Mouse (Mus musculus): ENCODE results near the gene Zfp414.
A peak's percentile ranks its signal among the peaks of the same experiment; 100 is the strongest.
"Not testable (repeated sequence)": the region's sequence is repeated elsewhere in the genome, so short reads cannot be mapped to it uniquely, and the experiment has no call there.

The Zfp414 gene

DNA sequence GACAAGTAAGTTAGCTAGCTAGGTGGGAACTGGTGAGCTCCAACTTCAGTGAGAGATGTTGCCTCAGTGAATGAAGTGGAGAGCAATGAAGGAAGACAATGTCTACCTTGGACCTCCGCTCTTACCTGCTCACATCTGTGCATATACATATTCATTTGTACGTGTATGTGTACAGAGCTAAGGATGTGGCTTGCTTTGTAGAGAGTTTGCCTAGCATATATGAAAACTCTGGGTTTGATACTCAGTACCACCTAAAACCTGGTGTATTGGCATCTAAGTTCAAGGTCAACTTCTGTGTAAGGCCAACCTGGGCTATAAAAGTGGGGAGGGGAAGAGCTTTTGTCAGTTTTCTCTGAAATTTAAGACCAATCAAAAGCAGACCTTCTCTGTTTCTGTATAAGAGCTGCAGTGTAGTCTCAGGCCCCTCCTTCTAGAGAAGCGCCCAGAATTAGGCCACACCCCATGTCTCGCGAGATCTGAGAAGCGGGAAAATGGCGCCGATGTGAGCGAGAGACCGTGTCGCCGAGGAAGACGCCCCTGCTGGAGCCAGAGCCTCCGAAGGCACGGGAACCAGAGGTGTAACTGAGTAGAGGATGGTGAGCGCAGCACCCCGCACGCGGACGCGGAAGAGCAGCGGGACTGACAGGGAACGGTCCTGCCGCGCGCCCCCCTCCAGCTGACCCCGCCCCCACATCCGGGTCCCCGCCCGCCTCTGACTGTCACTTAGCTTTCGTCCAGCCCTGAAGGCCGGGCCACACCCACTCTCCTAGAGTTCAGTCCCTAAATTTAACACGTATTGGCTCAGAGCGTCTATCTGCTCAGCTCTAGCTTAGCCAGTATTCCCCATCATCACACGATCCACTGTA, at the start of gene Zfp414:
Zfp414 (plus strand) TSS at position 470 of the 866 bp plus-strand sequence.
- peak; percentile 92 for DNase-seq

DNA sequence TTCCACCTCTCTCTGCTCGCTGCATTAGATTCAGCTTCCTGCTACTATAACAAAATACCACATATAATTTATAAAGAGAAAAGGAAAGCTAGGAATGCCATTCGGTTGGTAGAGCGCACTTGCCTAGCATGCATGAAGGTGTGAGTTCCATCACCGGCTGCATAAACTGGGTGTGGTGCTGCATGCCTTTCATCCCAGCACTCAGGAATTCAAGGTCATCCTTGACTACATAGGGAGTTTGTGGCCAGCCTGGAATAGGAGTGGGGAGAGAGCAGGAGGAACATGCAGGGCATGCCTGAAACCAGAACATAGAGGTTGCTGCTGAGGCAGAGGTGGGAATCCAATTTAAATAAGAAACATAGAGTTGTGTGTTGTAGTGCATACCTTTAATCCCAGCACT, 44.8 kb upstream of the Zfp414 start:
- DNase-seq = no peak

DNA sequence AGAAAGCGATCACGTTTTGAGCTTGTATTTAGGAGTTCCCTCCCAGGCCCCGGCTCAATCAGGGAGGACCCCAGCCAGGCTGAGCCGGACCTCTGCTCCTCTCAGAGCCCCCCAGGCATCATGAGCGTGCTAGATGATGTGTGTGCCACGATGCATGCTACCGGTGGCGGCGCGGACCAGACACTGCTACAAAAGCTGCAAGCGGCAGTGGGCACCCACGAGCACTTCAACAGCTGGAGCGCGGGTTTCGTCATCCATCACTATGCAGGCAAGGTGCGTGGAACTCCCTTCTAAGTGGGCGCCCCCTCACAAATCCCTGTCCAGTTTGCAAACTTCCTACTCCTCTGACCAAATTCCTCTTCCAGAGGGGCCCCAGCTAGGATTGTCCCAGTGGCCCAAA, 42.9 kb upstream of the Zfp414 start:
- no peak for DNase-seq

DNA sequence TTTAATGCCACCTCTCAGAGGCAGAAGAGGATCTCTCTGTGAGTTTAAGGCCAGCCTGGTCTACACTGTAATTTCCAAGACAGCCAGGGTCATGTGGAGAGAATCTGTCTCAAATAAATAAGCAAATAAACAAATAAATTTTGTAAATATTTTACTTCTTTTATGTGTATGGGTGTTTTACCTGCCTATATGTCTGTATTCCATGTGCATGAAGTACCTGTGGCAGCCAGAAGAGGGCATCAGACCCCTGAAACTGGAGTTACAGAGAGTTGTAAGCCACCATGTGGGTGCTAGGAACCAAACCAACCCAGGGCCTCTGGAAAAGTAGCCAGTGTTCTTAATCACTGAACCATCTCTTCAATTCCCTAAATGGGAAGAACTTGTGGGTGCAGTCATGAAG, 31.6 kb upstream of the Zfp414 start:
- no peak for DNase-seq

DNA sequence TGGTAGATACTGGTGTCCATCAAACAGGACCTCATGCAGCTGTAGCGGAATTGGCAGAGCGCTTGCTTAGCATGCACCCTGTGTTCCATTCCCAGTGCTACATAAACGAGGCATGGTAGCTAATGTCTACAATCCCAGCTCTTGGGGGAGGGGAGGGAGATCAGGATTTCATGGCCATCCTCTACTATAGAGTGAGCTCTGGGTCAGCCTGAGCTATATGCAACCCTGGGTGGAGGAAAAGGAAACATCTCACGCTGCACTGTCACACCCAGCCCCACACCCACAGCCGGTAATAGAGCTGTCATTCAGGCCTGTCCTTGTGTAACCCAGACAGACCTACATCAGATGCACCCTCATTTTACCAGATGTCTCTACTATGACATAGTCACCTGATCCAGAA, 30.4 kb upstream of the Zfp414 start:
- no peak for DNase-seq

DNA sequence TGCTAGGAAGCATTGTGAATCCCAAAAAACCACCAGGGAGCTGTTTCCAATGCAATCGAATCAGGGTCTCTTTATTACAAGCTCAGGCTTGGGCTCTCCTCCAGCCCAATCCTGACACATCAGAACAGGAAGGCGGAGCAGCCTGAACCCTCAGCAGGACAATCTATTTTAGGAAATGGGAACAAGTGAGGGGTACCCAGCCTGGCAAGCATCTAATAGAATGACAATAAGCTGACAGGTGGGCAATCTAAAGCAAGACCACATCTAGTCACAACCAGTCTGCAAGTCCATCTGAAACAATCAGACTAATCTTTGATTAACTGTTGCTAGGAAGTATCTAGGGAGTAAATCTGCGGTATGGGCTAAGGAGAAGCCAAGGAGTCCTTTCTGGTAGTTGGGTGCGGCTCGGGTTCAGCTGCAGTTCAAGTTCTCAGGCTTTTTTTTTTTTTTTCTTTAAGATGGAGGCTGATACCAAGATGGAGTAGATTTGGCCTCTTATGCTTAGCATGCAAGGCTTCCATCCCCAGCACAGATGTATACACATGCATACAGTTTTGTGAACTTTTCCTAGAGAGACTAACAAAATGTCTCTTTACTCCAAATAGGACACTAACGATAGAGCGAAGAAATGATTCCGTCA, 28.9 kb upstream of the Zfp414 start:
- DNase-seq = no peak

DNA sequence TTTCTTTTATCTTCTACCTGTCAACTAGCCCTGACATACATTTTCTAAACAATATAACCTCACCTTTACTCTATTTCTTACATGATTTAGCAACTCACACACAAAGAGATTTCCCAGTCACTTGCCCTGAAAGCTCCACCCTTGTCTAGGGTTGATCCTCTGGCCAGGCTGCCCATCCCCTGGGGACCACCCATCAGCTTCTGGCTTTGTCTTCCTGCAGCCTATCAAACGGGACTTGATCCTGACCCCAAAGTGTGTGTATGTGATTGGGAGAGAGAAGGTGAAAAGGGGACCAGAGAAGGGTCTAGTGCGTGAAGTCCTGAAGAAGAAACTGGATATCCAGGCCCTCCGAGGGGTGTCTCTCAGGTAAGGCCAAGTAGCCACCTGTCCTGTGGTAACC, 28.1 kb upstream of the Zfp414 start:
- DNase-seq = no peak

DNA sequence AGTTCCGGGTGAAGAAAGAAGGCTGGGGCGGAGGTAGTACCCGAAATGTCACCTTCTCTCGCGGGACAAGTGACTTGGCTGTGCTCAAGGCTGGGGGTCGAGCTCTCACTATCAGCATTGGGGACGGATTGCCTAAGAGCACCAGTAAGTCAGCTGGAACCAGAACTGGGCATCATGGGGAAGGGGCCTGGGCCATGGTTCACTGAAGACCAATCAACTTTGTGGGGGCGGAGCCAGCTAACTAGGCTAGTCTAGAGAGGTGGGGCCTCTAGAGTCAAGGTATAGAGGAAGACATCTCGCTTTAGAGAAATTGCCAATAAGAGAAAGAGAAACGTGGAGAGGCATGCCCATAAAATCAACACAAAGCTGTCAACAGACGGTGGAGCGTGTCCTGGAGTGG, 26.9 kb upstream of the Zfp414 start:
- DNase-seq = no peak

DNA sequence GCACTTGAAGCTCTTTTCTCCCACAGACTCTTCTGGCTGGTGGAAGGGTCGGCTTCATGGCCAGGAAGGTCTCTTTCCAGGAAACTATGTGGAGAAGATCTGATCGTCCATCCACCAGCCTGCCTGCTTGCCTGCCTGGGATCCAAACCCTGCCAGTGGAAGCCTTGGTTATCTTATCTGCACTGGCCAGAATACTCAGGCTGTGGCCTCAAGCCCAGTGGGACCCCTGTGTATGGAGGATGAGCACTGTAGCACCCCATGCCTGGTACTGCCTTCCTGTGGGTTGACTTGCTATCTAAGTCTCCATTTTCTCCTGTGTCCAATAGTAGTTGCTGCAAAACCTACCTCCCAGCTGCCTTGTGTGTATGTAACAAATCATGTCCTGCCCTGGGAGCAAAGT, 21.6 kb upstream of the Zfp414 start:
- DNase-seq = no peak

DNA sequence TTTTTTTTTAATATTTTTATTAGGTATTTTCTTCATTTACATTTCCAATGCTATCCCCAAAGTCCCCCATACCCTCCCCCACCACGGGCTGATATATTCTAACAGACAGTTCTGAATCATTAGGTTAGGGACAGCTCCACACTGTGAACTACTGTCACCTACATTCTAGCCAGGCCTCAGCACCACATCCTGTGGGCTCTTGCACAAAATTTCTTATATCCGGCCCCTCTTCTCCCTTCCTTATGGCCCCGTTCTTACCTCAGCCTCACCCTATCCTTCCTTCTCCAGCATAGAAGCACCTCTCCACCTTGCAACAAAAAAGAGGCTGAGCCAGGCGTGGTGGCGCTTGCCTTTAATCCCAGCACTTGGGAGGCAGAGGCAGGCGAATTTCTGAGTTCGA, 18.3 kb upstream of the Zfp414 start:
- DNase-seq = no peak

DNA sequence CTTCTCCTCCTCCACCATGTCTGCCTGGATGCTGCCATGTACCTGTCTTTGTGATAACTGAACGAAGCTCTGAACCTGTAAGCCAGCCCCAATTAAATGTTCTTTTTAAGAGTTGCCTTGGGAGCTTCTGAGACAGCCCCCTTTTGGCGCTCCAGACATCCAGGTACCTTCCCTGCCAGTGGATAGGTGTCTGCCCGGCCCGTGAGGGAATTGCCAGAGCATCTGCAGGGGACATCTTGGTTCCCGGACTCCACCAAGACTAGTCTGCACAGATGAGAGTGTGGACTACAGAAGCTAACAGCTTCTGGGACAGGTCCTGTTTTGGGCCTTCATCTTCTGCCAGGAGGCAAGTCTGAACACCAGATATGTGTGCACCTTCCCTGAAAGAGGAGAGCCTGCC, 15.2 kb upstream of the Zfp414 start:
- DNase-seq = not testable (repeated sequence)

DNA sequence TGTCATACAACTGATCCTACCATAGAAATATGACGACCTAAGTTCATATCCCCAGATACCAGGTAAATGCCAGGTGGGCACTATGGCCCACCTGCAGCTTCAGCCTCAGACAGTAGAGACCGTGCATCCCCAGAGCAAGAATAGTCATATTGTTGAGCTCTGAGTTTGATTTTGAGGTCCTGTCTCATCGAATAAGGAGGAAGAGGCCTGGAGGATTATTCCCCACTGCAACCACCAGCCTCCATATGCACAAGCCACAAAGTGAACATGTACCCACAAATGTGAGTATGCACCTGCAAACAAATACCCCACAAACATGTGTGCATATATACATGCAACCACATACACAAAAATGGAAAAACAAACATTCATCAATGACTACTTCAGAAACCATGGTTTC, 1.6 kb upstream of the Zfp414 start:
- DNase-seq = no peak

DNA sequence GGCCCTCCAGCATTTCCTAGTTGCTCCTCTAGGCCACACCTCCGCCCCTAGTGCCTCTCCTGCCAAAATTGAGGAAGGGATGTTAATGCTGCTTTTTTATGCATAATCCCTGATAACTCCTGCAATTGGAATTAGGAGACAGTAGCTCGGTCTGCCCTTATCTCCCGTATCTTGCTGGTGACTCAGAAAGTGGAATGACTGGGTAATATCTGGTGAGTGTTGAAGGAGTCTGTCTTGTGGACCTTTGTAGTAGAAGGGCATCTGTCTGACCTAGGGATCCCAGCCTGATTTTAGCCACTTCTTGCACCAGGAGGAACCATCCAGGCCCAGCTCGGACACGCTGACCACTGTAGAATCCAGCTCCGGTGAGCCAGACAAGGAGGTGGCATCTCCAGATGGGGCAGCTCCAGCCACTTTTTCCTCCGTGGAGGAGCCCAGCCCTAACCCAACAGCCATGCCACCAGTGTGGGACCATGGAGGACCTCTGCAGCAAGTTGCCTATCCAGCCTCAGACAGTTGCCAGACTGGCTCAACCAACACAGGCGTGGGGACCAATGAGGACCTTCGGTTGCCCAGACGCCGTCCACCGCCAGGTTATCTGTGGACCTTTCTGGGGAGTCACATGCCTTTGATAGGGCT, 716 bp downstream of the Zfp414 start:
- DNase-seq = peak; percentile 62

DNA sequence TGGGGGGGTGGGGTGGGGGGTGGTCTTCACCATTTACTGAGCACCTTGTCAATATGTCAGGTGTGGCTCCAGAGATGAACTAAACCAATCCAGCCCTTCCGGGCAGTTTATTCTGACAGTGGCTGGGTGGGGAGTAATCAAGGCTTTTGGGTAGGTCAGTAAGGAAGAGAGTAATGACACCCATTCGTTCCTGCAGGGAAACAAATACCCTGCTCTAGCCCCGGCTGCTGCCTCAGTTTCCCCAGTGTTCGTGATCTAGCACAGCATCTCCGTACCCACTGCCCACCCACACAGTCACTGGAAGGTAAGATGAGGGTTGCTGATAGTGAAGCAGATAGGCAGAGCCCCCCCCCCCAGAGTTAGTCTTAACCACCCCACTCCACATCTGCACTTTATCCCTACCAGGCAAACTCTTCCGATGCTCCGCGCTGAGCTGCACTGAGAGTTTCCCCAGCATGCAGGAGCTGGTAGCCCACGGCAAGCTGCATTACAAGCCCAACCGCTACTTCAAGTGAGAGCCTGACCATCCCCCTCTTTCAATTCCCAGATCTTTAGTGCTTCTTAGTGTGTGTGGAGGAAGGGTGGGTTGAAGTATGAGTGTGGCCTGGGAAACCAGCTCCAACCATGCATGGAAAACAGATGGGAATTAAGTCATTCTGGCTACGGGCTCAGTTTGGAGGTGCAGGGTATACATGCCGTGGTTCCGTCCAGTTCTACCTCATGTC, 1.4 kb downstream of the Zfp414 start:
- DNase-seq = peak; percentile 54

DNA sequence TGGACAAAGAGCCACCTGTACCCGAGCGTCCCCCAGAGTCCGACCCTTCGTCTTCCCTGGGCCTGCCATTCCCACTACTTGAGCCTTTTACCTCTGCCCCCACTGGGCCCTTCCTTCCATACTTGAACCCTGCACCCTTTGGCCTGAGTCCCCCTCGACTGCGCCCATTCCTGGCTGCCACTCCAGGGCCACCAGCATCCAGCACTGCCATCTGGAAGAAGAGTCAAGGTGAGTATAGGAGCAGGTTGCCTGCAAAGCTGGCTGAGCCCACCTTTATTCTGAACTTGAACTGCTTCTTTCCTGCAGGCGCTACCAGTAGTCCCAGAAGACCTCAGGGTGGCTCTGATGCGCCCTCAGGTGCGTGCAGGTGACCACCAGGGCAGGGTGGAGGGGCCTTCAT, 2.3 kb downstream of the Zfp414 start:
- peak; percentile 38 for DNase-seq

DNA sequence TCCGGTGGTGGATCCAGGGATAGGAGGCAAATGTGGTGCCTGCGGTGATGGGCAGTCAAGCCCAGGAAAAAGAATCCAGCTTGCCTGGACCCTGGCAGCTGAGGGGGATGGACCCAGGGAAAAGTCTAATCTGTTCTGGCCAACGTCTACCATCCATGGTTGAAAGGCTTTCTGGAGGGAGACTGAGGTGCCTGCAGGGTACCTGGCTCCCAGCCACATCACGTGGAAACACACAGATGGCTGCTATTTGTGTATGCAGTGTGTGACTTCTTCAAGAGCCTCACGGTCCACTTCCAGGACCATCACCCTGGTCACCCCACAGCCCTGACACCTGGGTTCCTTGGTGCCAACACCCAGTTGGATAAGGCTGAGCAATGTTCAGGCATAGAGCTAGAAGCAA, 2.9 kb downstream of the Zfp414 start:
- peak; percentile 87 for DNase-seq

DNA sequence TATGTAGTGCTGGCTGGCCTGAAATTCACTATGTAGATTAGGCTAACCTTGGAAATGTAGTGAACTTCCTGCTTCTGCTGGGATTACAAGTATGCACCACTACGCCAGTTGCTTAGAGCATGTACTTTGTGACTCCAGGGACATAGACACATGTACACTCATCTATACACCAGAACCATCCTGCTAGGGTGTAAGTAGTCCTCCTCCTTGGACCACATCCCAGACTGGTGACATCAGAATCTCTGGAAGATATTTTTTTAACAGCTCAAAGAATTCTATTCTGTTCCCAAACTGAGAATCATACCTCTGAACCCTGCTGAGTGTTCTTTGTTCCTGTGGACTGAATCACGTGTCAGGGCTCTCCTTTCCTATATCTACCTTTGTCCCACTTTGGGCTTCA, 8.1 kb downstream of the Zfp414 start:
- DNase-seq = no peak

DNA sequence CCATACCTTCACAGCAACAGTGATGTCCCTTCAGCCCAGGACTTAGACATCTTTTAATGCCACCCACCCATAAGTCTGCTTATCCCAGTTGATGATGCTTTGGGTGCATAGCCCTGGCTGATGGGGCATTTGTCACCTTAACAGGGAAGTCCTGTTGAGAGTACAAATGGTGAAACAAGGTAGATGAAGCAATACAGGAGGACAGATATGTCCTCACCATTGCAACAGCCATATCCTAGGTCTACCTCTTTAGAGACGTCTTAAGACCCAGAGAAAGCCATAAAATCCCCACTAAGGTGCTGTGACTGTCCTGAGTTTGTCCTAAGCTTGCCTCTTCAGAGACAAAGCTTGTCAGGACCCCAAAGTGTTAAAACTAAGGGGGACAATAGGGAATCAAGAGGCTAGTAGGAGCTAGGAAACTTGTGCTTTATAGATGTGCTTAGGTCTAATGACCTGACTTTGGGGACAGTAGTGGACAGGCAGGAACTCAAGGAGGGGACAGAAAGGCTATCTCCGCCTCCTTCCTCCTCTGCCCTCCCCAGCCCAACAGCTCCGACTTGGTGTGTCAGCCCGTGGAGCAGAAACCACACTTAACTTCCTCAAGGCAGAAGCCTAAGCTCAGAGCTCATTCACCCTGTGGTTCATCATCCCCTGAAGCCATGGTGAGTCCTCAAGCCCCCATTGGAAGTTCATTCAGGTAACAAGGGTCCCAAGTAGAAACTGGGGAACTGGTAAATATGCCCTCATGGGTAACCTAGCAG, 8.8 kb downstream of the Zfp414 start, which contains the start of gene Pram1:
Pram1 (plus strand) TSS at position 541 of the 761 bp plus-strand sequence.
- no peak for DNase-seq

DNA sequence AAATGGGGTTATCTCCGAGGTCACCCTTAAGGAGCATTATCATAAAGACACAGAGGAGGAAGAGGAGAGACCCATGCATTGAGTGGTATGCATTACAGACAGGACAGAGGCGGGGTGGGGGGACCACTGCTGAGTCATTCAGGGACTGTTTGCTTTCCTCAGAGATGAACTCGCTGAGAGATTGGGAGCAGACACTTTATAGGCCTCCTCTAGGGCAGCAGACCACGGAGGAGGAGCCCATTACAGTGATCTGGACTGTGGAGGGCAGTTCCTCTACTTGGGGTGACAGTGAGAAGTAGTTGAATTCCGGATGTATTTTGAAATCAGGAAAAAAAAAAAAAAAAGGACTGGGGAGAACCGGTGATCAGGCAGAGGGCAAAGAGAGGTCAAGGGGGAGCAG, 10.9 kb downstream of the Zfp414 start:
- no peak for DNase-seq

DNA sequence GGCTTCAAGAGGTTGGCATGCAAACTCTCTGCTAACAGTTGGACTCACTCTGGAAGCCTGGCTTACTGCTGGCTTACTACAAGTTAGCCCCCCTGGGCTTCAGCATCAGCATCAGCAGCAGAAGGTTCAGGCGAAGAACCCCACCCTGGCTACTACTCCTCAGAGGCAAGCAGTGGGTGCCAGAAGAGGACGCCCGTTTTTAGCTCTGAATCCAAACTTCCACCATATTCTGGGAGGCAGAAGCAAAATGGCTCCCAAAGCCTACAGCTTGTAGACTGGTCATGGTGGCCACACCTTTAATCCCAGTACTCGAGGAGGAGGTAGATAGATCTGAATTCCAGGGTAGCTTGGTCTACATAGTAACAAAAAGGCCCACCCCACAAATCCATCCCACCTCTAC, 15.2 kb downstream of the Zfp414 start:
- no peak for DNase-seq

DNA sequence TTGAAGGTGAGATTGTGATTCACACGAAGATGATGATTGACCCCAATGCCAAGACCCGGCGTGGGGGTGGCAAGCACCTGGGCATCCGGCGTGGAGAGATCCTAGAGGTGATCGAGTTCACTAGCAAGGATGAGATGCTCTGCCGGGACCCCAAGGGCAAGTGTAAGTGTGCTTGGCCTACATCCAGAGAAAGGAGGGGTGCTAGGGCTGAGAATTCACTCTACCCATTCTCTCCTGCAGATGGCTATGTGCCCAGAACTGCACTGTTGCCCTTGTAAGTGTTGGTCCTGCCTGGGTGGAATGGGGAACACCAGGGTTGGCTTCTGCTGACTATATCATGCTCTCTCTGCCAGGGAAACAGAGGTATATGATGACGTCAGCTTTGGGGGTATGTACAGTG, 16.2 kb downstream of the Zfp414 start:
- DNase-seq = no peak

DNA sequence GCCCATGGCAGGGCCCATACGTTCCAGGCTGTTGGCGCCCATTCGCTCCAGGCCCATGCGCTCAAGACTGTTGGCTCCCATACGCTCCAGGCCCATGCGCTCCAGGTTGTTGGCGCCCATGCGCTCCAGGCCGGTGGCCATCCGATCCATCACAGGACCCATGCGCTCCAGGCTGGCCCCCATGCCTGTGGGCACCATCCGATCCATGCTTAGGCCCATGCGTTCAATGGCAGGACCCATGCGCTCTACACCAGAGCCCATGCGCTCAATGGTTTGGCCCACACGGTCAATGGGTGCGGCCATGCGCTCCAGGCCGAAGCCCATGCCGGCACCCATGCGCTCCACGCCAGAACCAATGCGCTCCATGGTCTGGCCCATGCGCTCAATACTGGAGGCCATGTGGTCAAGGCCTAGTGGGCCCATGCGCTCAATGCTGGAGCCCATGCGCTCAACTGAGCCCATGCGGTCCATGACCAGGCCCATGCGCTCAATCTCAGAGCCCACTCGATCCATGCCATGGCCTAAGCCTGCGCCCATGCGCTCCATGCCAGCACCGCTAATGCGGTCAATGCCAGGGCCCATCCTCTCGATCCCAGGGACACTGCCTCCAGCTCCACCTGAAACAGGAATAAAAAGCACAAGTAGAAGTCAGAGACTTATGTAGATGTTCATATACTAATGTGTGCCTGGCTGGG, 21.0 kb downstream of the Zfp414 start:
- DNase-seq = no peak
